Mouse (Mus musculus) cortical plate, adult 2 months (tissue): ENCODE results near the gene Hsd17b3.

Source experiments
- CTCF ChIP-seq: fragments of 200-500 bp; IDR thresholded peaks from 2 replicates; pipeline ENCODE4 v1.5.1; 2011; ENCODE audit warnings: mild to moderate bottlenecking, control low read depth, low read length; ENCODE audit not compliant: insufficient read depth; ENCODE audit errors: extremely low read depth
- POLR2A ChIP-seq: fragments of 200-500 bp; IDR thresholded peaks from 2 replicates; pipeline ENCODE4 v1.6.1; 2011; ENCODE audit warnings: mild to moderate bottlenecking, low read length, control low read depth; ENCODE audit not compliant: insufficient read depth; ENCODE audit errors: extremely low read depth

GRCm38 (mm10) chr13:64020902-64021311 lies 68.1 kb downstream of the Hsd17b3 start:
- TF ChIP-seq CTCF (no peak), POLR2A (no peak)
